Mouse (Mus musculus): ENCODE measurements around the gene Gm6121. TPM values are rescaled to one million over a fixed set of nuclear protein-coding genes. Genes with fewer than 3 reads are reported as not detected.
"Not testable (repeated sequence)": the region's sequence is repeated elsewhere in the genome, so short reads cannot be mapped to it uniquely, and the experiment has no call there.

The Gm6121 gene
- not detected for polyA plus RNA-seq (2017; shearing (Covaris generic))

DNA sequence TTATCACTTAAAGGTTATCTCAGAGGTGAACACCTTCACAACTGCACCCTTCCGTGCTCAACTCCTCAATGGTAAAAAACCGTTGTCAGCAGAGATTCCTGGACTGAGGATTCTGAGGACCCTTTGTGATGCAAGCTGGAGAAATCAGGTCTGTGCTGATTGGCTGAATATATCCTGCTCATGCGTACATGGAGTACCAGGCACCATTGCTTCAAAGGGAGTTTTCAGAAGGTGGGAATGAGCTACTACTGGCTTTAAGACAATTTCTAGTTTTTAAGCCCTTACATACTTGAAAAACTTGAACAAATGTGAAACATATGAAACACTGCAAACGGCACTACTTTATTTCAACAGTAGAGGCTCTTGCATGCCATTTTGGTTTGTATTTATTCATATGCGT is at the start of gene Gm6121:
TSS of gene Gm6121 (minus strand) at position 101 of the 400 bp plus-strand sequence.
- not testable (repeated sequence) for ATAC-seq

Other genes starting within 250 kb of the Gm6121 start
- gene Gm14525, start 233.1 kb downstream of the Gm6121 start, polyA plus RNA-seq (2017; shearing (Covaris generic)), result not detected